Mouse (Mus musculus) midbrain, embryonic 11.5 days (tissue): ENCODE measurements around the gene Gm17660. TPM values are rescaled to one million over a fixed set of nuclear protein-coding genes. Genes with fewer than 3 reads are reported as not detected.
"Not testable (repeated sequence)": the region's sequence is repeated elsewhere in the genome, so short reads cannot be mapped to it uniquely, and the experiment has no call there.

Experiments
- ATAC-seq: fragments of 200-750 bp; cut with Nextera tagmentation; 2 replicates; pipeline ENCODE4 v1.8.0; 2017; ENCODE audit warnings: moderate TSS enrichment, moderate library complexity; ENCODE audit not compliant: low FRiP score
- DNase-seq: peaks from one replicate; pipeline ENCODE4 v3.0.0; 2015; ENCODE audit warnings: low spot score; ENCODE audit errors: missing footprints
- H3K27ac ChIP-seq: fragments of 300-500 bp; sonication (generic); 2 replicates; pipeline ENCODE4 v1.5.1; 2014; ENCODE audit warnings: low read depth, low read length
- H3K27me3 ChIP-seq: fragments of 300-500 bp; sonication (generic); 2 replicates; pipeline ENCODE4 v1.6.1; 2014; ENCODE audit warnings: mild to moderate bottlenecking, low read length, moderate library complexity, mixed read lengths; ENCODE audit not compliant: control insufficient read depth, insufficient read depth
- H3K36me3 ChIP-seq: fragments of 300-500 bp; sonication (generic); 2 replicates; pipeline ENCODE4 v1.6.1; 2014; ENCODE audit warnings: mild to moderate bottlenecking, low read length, moderate library complexity, mixed read lengths; ENCODE audit not compliant: control insufficient read depth, insufficient read depth
- H3K4me1 ChIP-seq: fragments of 300-500 bp; sonication (generic); 2 replicates; pipeline ENCODE4 v1.6.1; 2014; ENCODE audit warnings: low read length; ENCODE audit not compliant: control insufficient read depth, insufficient read depth
- H3K4me2 ChIP-seq: fragments of 300-500 bp; sonication (generic); 2 replicates; pipeline ENCODE4 v1.6.1; 2014; ENCODE audit warnings: mild to moderate bottlenecking, moderate library complexity
- H3K4me3 ChIP-seq: fragments of 300-500 bp; sonication (generic); 2 replicates; pipeline ENCODE4 v1.5.1; 2014; ENCODE audit warnings: low read depth, low read length
- H3K9ac ChIP-seq: fragments of 300-500 bp; sonication (generic); 2 replicates; pipeline ENCODE4 v1.6.1; 2014; ENCODE audit warnings: low read length
- H3K9me3 ChIP-seq: fragments of 300-500 bp; sonication (generic); 2 replicates; pipeline ENCODE4 v1.6.1; 2016; ENCODE audit warnings: low read length; ENCODE audit not compliant: control insufficient read depth
- WGBS: fragments of 180-500 bp; shearing (Covaris S2); extraction: QIAGEN DNeasy Blood & Tissue Kit; methylation state at CpG from one replicate; pipeline ENCODE4 v1.1.7; 2014; 5-methylcytosine and 5-hydroxymethylcytosine counted together
- polyA plus RNA-seq: library from polyadenylated mRNA; unstranded; fragments of >200 nt; fragmentation: Nextera tagmentation; extraction: Ambion mirVana; gene quantifications from 2 replicates; pipeline ENCODE4 v1.2.1, GENCODE M21; 2014

The Gm17660 gene
- polyA plus RNA-seq, 1 experiment from 2014 or later: 0.29 TPM

GRCm38 (mm10) chr5:104036686-104037085 lies 40.7 kb downstream of the Gm17660 start:
- Histone ChIP-seq H3K36me3 (no peaks in the 10 kb centered on the region), H3K27ac (no peak overlapping the region), H3K4me3 (no peak overlapping the region), H3K9ac (no peak overlapping the region), H3K4me1 (no peaks in the 10 kb centered on the region), H3K9me3 (no peaks in the 10 kb centered on the region), H3K4me2 (no peak overlapping the region), H3K27me3 (no peaks in the 10 kb centered on the region)
- DNase-seq: peak; percentile 35
- ATAC-seq: no peak
- 96% methylated on average over 1 of the region's 1 CpGs for WGBS

GRCm38 (mm10) chr5:104035824-104036223 lies 41.6 kb downstream of the Gm17660 start:
- Histone ChIP-seq H3K4me3 (no peak overlapping the region), H3K27me3 (no peaks in the 10 kb centered on the region), H3K9ac (no peak overlapping the region), H3K27ac (no peak overlapping the region), H3K4me1 (no peaks in the 10 kb centered on the region), H3K4me2 (no peak overlapping the region), H3K36me3 (no peaks in the 10 kb centered on the region), H3K9me3 (no peaks in the 10 kb centered on the region)
- DNase-seq: peak; percentile 37
- no peak for ATAC-seq
- 81% methylated on average over 1 of the region's 1 CpGs for WGBS

- H3K4me1 ChIP-seq: no peaks in the 10 kb centered on the region
- no peak overlapping the region for H3K27ac ChIP-seq
- no peak overlapping the region for H3K4me3 ChIP-seq
- H3K36me3 ChIP-seq: no peaks in the 10 kb centered on the region
- H3K9me3 ChIP-seq: no peaks in the 10 kb centered on the region
- no peaks in the 10 kb centered on the region for H3K27me3 ChIP-seq
- H3K4me2 ChIP-seq: no peak overlapping the region
- no peak for ATAC-seq
- H3K9ac ChIP-seq: no peak overlapping the region
- DNase-seq: peak; percentile 49
These were observed 42.3 kb downstream of the Gm17660 start for GRCm38 (mm10) chr5:104035066-104035465.

- H3K36me3 ChIP-seq: no peaks in the 10 kb centered on the region
- WGBS: 90% methylated on average over 2 of the region's 2 CpGs
- ATAC-seq: no peak
- H3K4me3 ChIP-seq: no peak overlapping the region
- no peaks in the 10 kb centered on the region for H3K4me1 ChIP-seq
- H3K9me3 ChIP-seq: no peaks in the 10 kb centered on the region
- DNase-seq: peak; percentile 21
- no peak overlapping the region for H3K27ac ChIP-seq
- H3K27me3 ChIP-seq: no peaks in the 10 kb centered on the region
- no peak overlapping the region for H3K9ac ChIP-seq
- H3K4me2 ChIP-seq: no peak overlapping the region
These were observed 44.8 kb downstream of the Gm17660 start for GRCm38 (mm10) chr5:104032434-104033097.

GRCm38 (mm10) chr5:104025245-104025854 lies 52.1 kb downstream of the Gm17660 start:
- DNase-seq: peak; percentile 79
- H3K4me2 ChIP-seq: no peak overlapping the region
- H3K27ac ChIP-seq: no peak overlapping the region
- no peaks in the 10 kb centered on the region for H3K4me1 ChIP-seq
- no peak overlapping the region for H3K9ac ChIP-seq
- peaks cover 2% of the 10 kb centered on the region; the same call in 1 of the 2 replicates for H3K27me3 ChIP-seq
- no peaks in the 10 kb centered on the region for H3K9me3 ChIP-seq
- WGBS: 42% methylated on average over 17 of the region's 17 CpGs
- no peak for ATAC-seq
- H3K4me3 ChIP-seq: no peak overlapping the region
- H3K36me3 ChIP-seq: no peaks in the 10 kb centered on the region

- no peaks in the 10 kb centered on the region for H3K36me3 ChIP-seq
- no peaks in the 10 kb centered on the region for H3K9me3 ChIP-seq
- H3K4me2 ChIP-seq: no peak overlapping the region
- H3K4me1 ChIP-seq: no peaks in the 10 kb centered on the region
- peaks cover 2% of the 10 kb centered on the region; the same call in 1 of the 2 replicates for H3K27me3 ChIP-seq
- H3K4me3 ChIP-seq: no peak overlapping the region
- peak; percentile 54 for DNase-seq
- H3K27ac ChIP-seq: no peak overlapping the region
- ATAC-seq: no peak
- WGBS: 68% methylated on average over 11 of the region's 11 CpGs
- no peak overlapping the region for H3K9ac ChIP-seq
These were observed 52.6 kb downstream of the Gm17660 start for GRCm38 (mm10) chr5:104024762-104025161.

GRCm38 (mm10) chr5:104024193-104024592 lies 53.2 kb downstream of the Gm17660 start:
- H3K27ac ChIP-seq, ATAC-seq, H3K27me3 ChIP-seq, H3K36me3 ChIP-seq, H3K4me2 ChIP-seq, H3K4me1 ChIP-seq, H3K4me3 ChIP-seq, H3K9ac ChIP-seq, H3K9me3 ChIP-seq: not testable (repeated sequence)
- 89% methylated on average over 5 of the region's 5 CpGs for WGBS
- DNase-seq: peak; percentile 59

- no peak overlapping the region for H3K27ac ChIP-seq
- no peaks in the 10 kb centered on the region for H3K36me3 ChIP-seq
- ATAC-seq (no peak), DNase-seq (peak; percentile 79)
- no peak overlapping the region for H3K9ac ChIP-seq
- no peaks in the 10 kb centered on the region for H3K9me3 ChIP-seq
- H3K4me2 ChIP-seq: no peak overlapping the region
- no peak overlapping the region for H3K4me3 ChIP-seq
- H3K27me3 ChIP-seq: peaks cover 2% of the 10 kb centered on the region; the same call in 1 of the 2 replicates
- H3K4me1 ChIP-seq: no peaks in the 10 kb centered on the region
- 72% methylated on average over 8 of the region's 8 CpGs for WGBS
These were observed 54.0 kb downstream of the Gm17660 start for GRCm38 (mm10) chr5:104023289-104024020.

- ATAC-seq (no peak), DNase-seq (no peak)
- Histone ChIP-seq H3K27ac (no peak overlapping the region), H3K4me2 (peak overlapping the region; percentile 67), H3K27me3 (peaks cover 2% of the 10 kb centered on the region; the same call in 1 of the 2 replicates), H3K9me3 (no peaks in the 10 kb centered on the region), H3K36me3 (no peaks in the 10 kb centered on the region), H3K4me1 (no peaks in the 10 kb centered on the region), H3K4me3 (no peak overlapping the region), H3K9ac (peak overlapping the region; percentile 61; the same call in 1 of the 2 replicates)
- WGBS: 41% methylated on average over 5 of the region's 5 CpGs
These were observed 54.9 kb downstream of the Gm17660 start for GRCm38 (mm10) chr5:104022558-104022957.
